8 mouse cellular contexts compared by ENCODE assay signal in genomic region chrX:157491145-157491935, GRCm38 (mm10). TPM values are rescaled to one million over a fixed set of nuclear protein-coding genes. Genes with fewer than 3 reads are reported as not detected.
DNase-seq lines count a peak whose midpoint lies in the region; ATAC-seq and TF ChIP-seq lines count a peak whose summit lies in the region.

No protein-coding gene starts in this region.

- H3K4me1 ChIP-seq in brown adipose tissue, adult 24 weeks (ENCODE audit: control insufficient read depth, insufficient read depth, insufficient read length, low read length): no peaks in the 10 kb centered on the region
- peaks cover 8% of the 10 kb centered on the region for H3K4me1 ChIP-seq in forebrain, embryonic 16.5 days (replicated peaks; ENCODE audit: control insufficient read depth, insufficient read depth, low read length)
- 0 out of 2 replicates have a peak, but pooled peaks cover 7% of the 10 kb centered on the region for H3K4me1 ChIP-seq in hindbrain, embryonic 15.5 days (replicated peaks)
- no peaks in the 10 kb centered on the region for H3K4me1 ChIP-seq in limb, embryonic 11.5 days (ENCODE audit: control insufficient read depth, insufficient read depth, low read length)
- 0 out of 2 replicates have a peak, but pooled peaks cover 3% of the 10 kb centered on the region for H3K4me1 ChIP-seq in midbrain, embryonic 12.5 days
- peaks cover 4% of the 10 kb centered on the region; the same call in 1 of the 2 replicates for H3K4me1 ChIP-seq in spleen, adult 2 months (ENCODE audit: control insufficient read depth, insufficient read depth, insufficient read length)

- WGBS in forebrain, embryonic 16.5 days: 20% methylated on average over 60 of the region's 104 CpGs
- WGBS in hindbrain, embryonic 15.5 days: 28% methylated on average over 54 of the region's 104 CpGs
- WGBS in limb, embryonic 11.5 days: 23% methylated on average over 35 of the region's 104 CpGs
- WGBS in midbrain, embryonic 12.5 days: 24% methylated on average over 93 of the region's 104 CpGs
- WGBS in spleen, adult 2 months: 64% methylated on average over 103 of the region's 104 CpGs

- no peak overlapping the region for H3K27ac ChIP-seq in brown adipose tissue, adult 24 weeks (replicated peaks; ENCODE audit: low read depth, low read length)
- H3K27ac ChIP-seq in forebrain, embryonic 16.5 days (ENCODE audit: low read length): peak overlapping the region; percentile 94
- H3K27ac ChIP-seq in hindbrain, embryonic 15.5 days (replicated peaks): peak overlapping the region; percentile 93
- H3K27ac ChIP-seq in limb, embryonic 11.5 days (replicated peaks; ENCODE audit: low read depth, low read length): peak overlapping the region; percentile 68
- peak overlapping the region; percentile 91 for H3K27ac ChIP-seq in midbrain, embryonic 12.5 days (replicated peaks)
- H3K27ac ChIP-seq in spleen, adult 2 months (ENCODE audit: insufficient read depth, low read length): peak overlapping the region; percentile 79

- peak overlapping the region; percentile 76 for H3K4me3 ChIP-seq in brown adipose tissue, adult 24 weeks (ENCODE audit: insufficient read depth, low read depth, low read length)
- H3K4me3 ChIP-seq in forebrain, embryonic 16.5 days (replicated peaks; ENCODE audit: low read length): peak overlapping the region; percentile 60
- peak overlapping the region; percentile 71 for H3K4me3 ChIP-seq in hindbrain, embryonic 15.5 days
- peak overlapping the region; percentile 61 for H3K4me3 ChIP-seq in limb, embryonic 11.5 days (ENCODE audit: low read depth, low read length)
- H3K4me3 ChIP-seq in midbrain, embryonic 12.5 days: peak overlapping the region; percentile 69
- H3K4me3 ChIP-seq in spleen, adult 2 months (ENCODE audit: extremely low read depth, insufficient read depth, insufficient read length): peak overlapping the region; percentile 66

- no peaks in the 10 kb centered on the region for H3K36me3 ChIP-seq in forebrain, embryonic 16.5 days (ENCODE audit: control insufficient read depth, insufficient read depth)
- H3K36me3 ChIP-seq in hindbrain, embryonic 15.5 days: no peaks in the 10 kb centered on the region
- H3K36me3 ChIP-seq in limb, embryonic 11.5 days (ENCODE audit: control insufficient read depth, insufficient read depth, low read length): no peaks in the 10 kb centered on the region
- H3K36me3 ChIP-seq in midbrain, embryonic 12.5 days: no peaks in the 10 kb centered on the region
- H3K36me3 ChIP-seq in spleen, adult 2 months (ENCODE audit: control insufficient read depth, insufficient read depth, low read length): no peaks in the 10 kb centered on the region

- DNase-seq in cerebellum, adult 9-10 months: no peak
- DNase-seq in limb, embryonic 11.5 days (ENCODE audit: low spot score): peak; percentile 49
- peak in 1 of 2 experiments; percentile 45 for DNase-seq in spleen, adult 2 months (ENCODE audit: low read depth in 1 of 2, low spot score in 2 of 2)

- no peaks in the 10 kb centered on the region for H3K27me3 ChIP-seq in forebrain, embryonic 16.5 days (replicated peaks; ENCODE audit: control insufficient read depth, insufficient read depth, low read length)
- no peaks in the 10 kb centered on the region for H3K27me3 ChIP-seq in hindbrain, embryonic 15.5 days
- 0 out of 2 replicates have a peak, but pooled peaks cover 6% of the 10 kb centered on the region for H3K27me3 ChIP-seq in limb, embryonic 11.5 days (ENCODE audit: control insufficient read depth, insufficient read depth, low read length)
- H3K27me3 ChIP-seq in midbrain, embryonic 12.5 days: no peaks in the 10 kb centered on the region
- no peaks in the 10 kb centered on the region for H3K27me3 ChIP-seq in spleen, adult 2 months (ENCODE audit: control insufficient read depth, insufficient read depth, low read length)

- peak overlapping the region; percentile 72 for H3K9ac ChIP-seq in forebrain, embryonic 16.5 days (replicated peaks; ENCODE audit: low read depth, low read length)
- H3K9ac ChIP-seq in hindbrain, embryonic 15.5 days: peak overlapping the region; percentile 72
- H3K9ac ChIP-seq in limb, embryonic 11.5 days (ENCODE audit: low read length): peak overlapping the region; percentile 78
- H3K9ac ChIP-seq in midbrain, embryonic 12.5 days (replicated peaks): peak overlapping the region; percentile 83

- peak overlapping the region; percentile 56 for H3K4me2 ChIP-seq in forebrain, embryonic 16.5 days (ENCODE audit: low read length)
- peak overlapping the region; percentile 51 for H3K4me2 ChIP-seq in hindbrain, embryonic 15.5 days
- peak overlapping the region; percentile 41 for H3K4me2 ChIP-seq in limb, embryonic 11.5 days (ENCODE audit: low read depth, severe bottlenecking)
- H3K4me2 ChIP-seq in midbrain, embryonic 12.5 days (replicated peaks): peak overlapping the region; percentile 50

- no peak for TF ChIP-seq CTCF in spleen, adult 2 months (IDR thresholded peaks at IDR 0.05; ENCODE audit: extremely low read depth, insufficient read depth, insufficient read length, insufficient replicate concordance)

- TF ChIP-seq POLR2A in spleen, adult 2 months (IDR thresholded peaks at IDR 0.05; ENCODE audit: low read depth, low read length): no peak

- no peaks in the 10 kb centered on the region for H3K9me3 ChIP-seq in forebrain, embryonic 16.5 days (ENCODE audit: control insufficient read depth, low read length)
- H3K9me3 ChIP-seq in hindbrain, embryonic 15.5 days: no peaks in the 10 kb centered on the region
- H3K9me3 ChIP-seq in limb, embryonic 11.5 days (ENCODE audit: control insufficient read depth, low read length): no peaks in the 10 kb centered on the region
- H3K9me3 ChIP-seq in midbrain, embryonic 12.5 days: no peaks in the 10 kb centered on the region

- ATAC-seq in cerebellum, adult (ENCODE audit: insufficient number of reproducible peaks, low FRiP score, low TSS enrichment): peak; percentile 72
- peak; percentile 76 for ATAC-seq in forebrain, embryonic 16.5 days
- ATAC-seq in hindbrain, embryonic 15.5 days (ENCODE audit: low FRiP score, low read depth): peak; percentile 70
- peak; percentile 55 for ATAC-seq in limb, embryonic 11.5 days (ENCODE audit: insufficient number of reproducible peaks, low FRiP score, low TSS enrichment, low read depth)
- peak; percentile 78 for ATAC-seq in midbrain, embryonic 12.5 days (ENCODE audit: low FRiP score, low read depth)

RNA-seq across cellular contexts. Expression of gene Sms, which starts 0.7 kb away (rescaled TPM):
- polyA plus RNA-seq in brown adipose tissue, adult 24 weeks (2012; ENCODE audit: insufficient read depth, insufficient read length, missing spikeins): 6.7 and 10.8 TPM in 2 replicates
- polyA plus RNA-seq in forebrain, embryonic 16.5 days (2015; fragmentation: Nextera tagmentation; extraction: Ambion mirVana): 91.3 and 99.7 TPM in 2 replicates
- polyA plus RNA-seq in hindbrain, embryonic 15.5 days (2015; fragmentation: Nextera tagmentation; extraction: Ambion mirVana): 138 and 142 TPM in 2 replicates
- 104 and 106 TPM in 2 replicates for polyA plus RNA-seq in limb, embryonic 11.5 days (2014; fragmentation: Nextera tagmentation; extraction: Ambion mirVana)
- 102 and 112 TPM in 2 replicates for polyA plus RNA-seq in midbrain, embryonic 12.5 days (2016; fragmentation: Nextera tagmentation; extraction: Ambion mirVana)
- 16.1 and 16.2 TPM in 2 replicates for polyA plus RNA-seq in spleen, adult 2 months (2012; rRNA removed)
